Mouse (Mus musculus): ENCODE measurements at regions not wholly inside any gene's neighbourhood (a gene's known extent, or its start where the extent isn't known, plus 50 kb on each side); places are given as distances from the start of the nearest gene placed in this dataset.
A peak's percentile ranks its signal among the peaks of the same experiment; 100 is the strongest.

- Histone ChIP-seq H3K27ac (ENCODE audit: low read depth, low read length) (no peak overlapping the region), H3K9ac (ENCODE audit: low read length) (no peak overlapping the region), H3K4me3 (ENCODE audit: low read depth, low read length) (no peak overlapping the region), H3K36me3 (ENCODE audit: control insufficient read depth, insufficient read depth, low read length) (no peaks in the 10 kb centered on the region), H3K4me2 (no peak overlapping the region), H3K27me3 (ENCODE audit: control insufficient read depth, insufficient read depth, low read length) (no peaks in the 10 kb centered on the region), H3K9me3 (ENCODE audit: control insufficient read depth, low read length) (no peaks in the 10 kb centered on the region), H3K4me1 (ENCODE audit: control insufficient read depth, insufficient read depth, low read length) (no peaks in the 10 kb centered on the region)
- DNase-seq (ENCODE audit: low spot score, missing footprints) (no peak), ATAC-seq (ENCODE audit: low FRiP score) (no peak)
- 85% methylated on average over 8 of the region's 8 CpGs for WGBS
These were observed 53.2 kb downstream of the Gm815 start for GRCm38 (mm10) chr19:26938911-26939310.

DNA sequence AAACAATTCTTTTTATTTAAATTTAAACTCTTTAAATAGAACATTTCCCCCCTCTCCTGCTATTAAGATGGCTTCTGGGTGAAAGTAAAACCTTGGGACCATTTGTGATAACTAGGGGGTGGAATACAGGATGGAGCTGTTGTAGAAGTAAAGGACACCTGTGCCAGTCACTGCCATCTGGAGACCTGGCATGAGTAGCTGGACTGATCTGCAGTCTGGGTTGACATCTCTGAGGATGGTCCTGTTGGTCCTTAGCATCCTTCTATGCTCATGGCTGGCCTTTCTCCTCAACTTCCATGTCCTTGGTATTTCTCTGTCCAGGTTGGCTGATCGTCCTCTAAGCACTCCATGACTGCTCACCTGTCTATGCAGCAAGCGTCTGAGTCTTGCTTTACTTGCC lies 58.3 kb downstream of the Gm815 start:
- Histone ChIP-seq H3K4me1 (ENCODE audit: control insufficient read depth, insufficient read depth, low read length) (no peaks in the 10 kb centered on the region), H3K4me2 (no peak overlapping the region), H3K9me3 (ENCODE audit: control insufficient read depth, low read length) (no peaks in the 10 kb centered on the region), H3K27ac (ENCODE audit: low read depth, low read length) (no peak overlapping the region), H3K9ac (ENCODE audit: low read length) (no peak overlapping the region), H3K27me3 (ENCODE audit: control insufficient read depth, insufficient read depth, low read length) (no peaks in the 10 kb centered on the region), H3K4me3 (ENCODE audit: low read depth, low read length) (no peak overlapping the region), H3K36me3 (ENCODE audit: control insufficient read depth, insufficient read depth, low read length) (no peaks in the 10 kb centered on the region)
- peak; percentile 56 for DNase-seq (ENCODE audit: low spot score, missing footprints)
- ATAC-seq (ENCODE audit: low FRiP score): no peak
- 87% methylated on average over 2 of the region's 2 CpGs for WGBS

GRCm38 (mm10) chr19:26946562-26946961 lies 60.9 kb downstream of the Gm815 start:
- no peak for DNase-seq (ENCODE audit: low spot score, missing footprints)
- Histone ChIP-seq H3K36me3 (ENCODE audit: control insufficient read depth, insufficient read depth, low read length) (no peaks in the 10 kb centered on the region), H3K4me2 (no peak overlapping the region), H3K27ac (ENCODE audit: low read depth, low read length) (no peak overlapping the region), H3K27me3 (ENCODE audit: control insufficient read depth, insufficient read depth, low read length) (no peaks in the 10 kb centered on the region), H3K4me1 (ENCODE audit: control insufficient read depth, insufficient read depth, low read length) (no peaks in the 10 kb centered on the region), H3K9ac (ENCODE audit: low read length) (no peak overlapping the region), H3K4me3 (ENCODE audit: low read depth, low read length) (no peak overlapping the region), H3K9me3 (ENCODE audit: control insufficient read depth, low read length) (no peaks in the 10 kb centered on the region)
- ATAC-seq (ENCODE audit: low FRiP score): no peak
- 90% methylated on average over 3 of the region's 3 CpGs for whole genome bisulfite sequencing

GRCm38 (mm10) chr19:26948479-26948878 lies 62.8 kb downstream of the Gm815 start:
- WGBS: 94% methylated on average over 2 of the region's 2 CpGs

GRCm38 (mm10) chr19:26949153-26949552 lies 63.5 kb downstream of the Gm815 start:
- WGBS: 84% methylated on average over 4 of the region's 4 CpGs
- Histone ChIP-seq H3K9me3 (ENCODE audit: control insufficient read depth, low read length) (no peaks in the 10 kb centered on the region), H3K4me1 (ENCODE audit: control insufficient read depth, insufficient read depth, low read length) (no peaks in the 10 kb centered on the region), H3K4me2 (no peak overlapping the region), H3K9ac (ENCODE audit: low read length) (no peak overlapping the region), H3K36me3 (ENCODE audit: control insufficient read depth, insufficient read depth, low read length) (no peaks in the 10 kb centered on the region), H3K27ac (ENCODE audit: low read depth, low read length) (no peak overlapping the region), H3K4me3 (ENCODE audit: low read depth, low read length) (no peak overlapping the region), H3K27me3 (ENCODE audit: control insufficient read depth, insufficient read depth, low read length) (no peaks in the 10 kb centered on the region)
- DNase-seq (ENCODE audit: low spot score, missing footprints): no peak
- no peak for ATAC-seq (ENCODE audit: low FRiP score)

More at GRCm38 (mm10) chr19:26948479-26948878, 62.8 kb downstream of the Gm815 start:
- Histone ChIP-seq H3K4me3 (ENCODE audit: low read depth, low read length) (no peak overlapping the region), H3K9me3 (ENCODE audit: control insufficient read depth, low read length) (no peaks in the 10 kb centered on the region), H3K4me1 (ENCODE audit: control insufficient read depth, insufficient read depth, low read length) (no peaks in the 10 kb centered on the region), H3K4me2 (no peak overlapping the region), H3K9ac (ENCODE audit: low read length) (no peak overlapping the region), H3K36me3 (ENCODE audit: control insufficient read depth, insufficient read depth, low read length) (no peaks in the 10 kb centered on the region), H3K27ac (ENCODE audit: low read depth, low read length) (no peak overlapping the region), H3K27me3 (ENCODE audit: control insufficient read depth, insufficient read depth, low read length) (no peaks in the 10 kb centered on the region)
- DNase-seq (ENCODE audit: low spot score, missing footprints) (no peak), ATAC-seq (ENCODE audit: low FRiP score) (no peak)

DNA sequence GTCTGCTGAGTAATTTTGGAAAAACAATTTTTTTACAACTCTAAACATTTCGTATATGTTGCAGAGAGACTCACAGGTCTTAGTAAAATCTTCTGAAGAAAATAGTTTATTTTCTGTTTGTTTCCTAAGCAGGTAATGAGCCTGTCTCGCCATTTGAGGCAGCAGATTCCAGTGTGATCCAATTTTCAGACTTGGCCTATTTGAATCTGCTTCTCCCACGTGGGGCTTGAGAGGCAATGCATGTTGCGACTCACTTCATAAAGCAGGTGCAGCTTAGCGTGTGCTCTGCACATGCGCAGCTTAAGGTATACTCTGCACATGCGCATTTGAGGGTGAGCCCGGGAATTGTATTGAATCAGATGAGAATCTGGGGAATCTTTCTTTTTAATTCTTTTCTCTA lies 67.7 kb downstream of the Gm815 start:
- Histone ChIP-seq H3K4me2 (no peak overlapping the region), H3K9ac (ENCODE audit: low read length) (no peak overlapping the region), H3K4me3 (ENCODE audit: low read depth, low read length) (no peak overlapping the region), H3K4me1 (ENCODE audit: control insufficient read depth, insufficient read depth, low read length) (no peaks in the 10 kb centered on the region), H3K27me3 (ENCODE audit: control insufficient read depth, insufficient read depth, low read length) (no peaks in the 10 kb centered on the region), H3K9me3 (ENCODE audit: control insufficient read depth, low read length) (no peaks in the 10 kb centered on the region), H3K27ac (ENCODE audit: low read depth, low read length) (no peak overlapping the region), H3K36me3 (ENCODE audit: control insufficient read depth, insufficient read depth, low read length) (no peaks in the 10 kb centered on the region)
- DNase-seq (ENCODE audit: low spot score, missing footprints): peak; percentile 83
- 87% methylated on average over 8 of the region's 8 CpGs for WGBS
- no peak for ATAC-seq (ENCODE audit: low FRiP score)

DNA sequence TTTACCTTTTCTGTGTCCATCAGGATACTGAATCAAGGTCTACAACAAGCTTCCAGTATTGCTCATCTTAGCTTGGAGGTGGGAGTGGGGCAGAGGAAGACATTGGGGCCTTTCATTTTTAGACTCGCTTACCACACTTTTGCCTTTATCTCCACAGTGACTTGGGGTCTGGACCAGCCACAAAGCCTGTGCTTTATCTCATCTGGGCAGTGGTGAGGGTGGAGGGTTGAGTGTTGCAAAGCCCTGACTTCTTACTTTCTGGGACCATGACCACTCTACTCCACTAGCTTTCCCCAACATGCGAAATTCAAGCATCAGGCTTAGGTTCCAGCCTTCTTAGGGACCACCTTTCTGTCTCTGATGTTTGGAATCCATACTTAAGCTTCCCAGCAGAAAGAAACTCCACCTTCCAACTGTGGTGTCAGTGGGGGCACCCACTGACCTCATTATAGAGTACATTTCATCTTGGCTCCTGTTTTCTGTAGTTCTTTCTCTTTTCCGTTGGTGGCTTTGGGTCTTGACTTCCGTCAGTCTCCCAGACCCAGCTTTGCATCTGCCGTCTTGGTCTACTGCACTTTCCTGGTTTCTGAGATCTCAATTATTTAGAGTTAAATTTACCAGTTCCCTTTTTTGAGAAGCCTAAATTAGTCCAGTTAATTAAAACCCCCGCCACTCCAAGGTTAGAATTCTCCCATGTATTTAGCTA lies 80.5 kb downstream of the Gm815 start:
- Histone ChIP-seq H3K4me1 (ENCODE audit: control insufficient read depth, insufficient read depth, low read length) (no peaks in the 10 kb centered on the region), H3K9me3 (ENCODE audit: control insufficient read depth, low read length) (no peaks in the 10 kb centered on the region), H3K9ac (ENCODE audit: low read length) (no peak overlapping the region), H3K27me3 (ENCODE audit: control insufficient read depth, insufficient read depth, low read length) (no peaks in the 10 kb centered on the region), H3K27ac (ENCODE audit: low read depth, low read length) (no peak overlapping the region), H3K4me2 (no peak overlapping the region), H3K36me3 (ENCODE audit: control insufficient read depth, insufficient read depth, low read length) (no peaks in the 10 kb centered on the region), H3K4me3 (ENCODE audit: low read depth, low read length) (no peak overlapping the region)
- ATAC-seq (ENCODE audit: low FRiP score): no peak
- peak; percentile 47 for DNase-seq (ENCODE audit: low spot score, missing footprints)
- WGBS: 90% methylated on average over 6 of the region's 6 CpGs

DNA sequence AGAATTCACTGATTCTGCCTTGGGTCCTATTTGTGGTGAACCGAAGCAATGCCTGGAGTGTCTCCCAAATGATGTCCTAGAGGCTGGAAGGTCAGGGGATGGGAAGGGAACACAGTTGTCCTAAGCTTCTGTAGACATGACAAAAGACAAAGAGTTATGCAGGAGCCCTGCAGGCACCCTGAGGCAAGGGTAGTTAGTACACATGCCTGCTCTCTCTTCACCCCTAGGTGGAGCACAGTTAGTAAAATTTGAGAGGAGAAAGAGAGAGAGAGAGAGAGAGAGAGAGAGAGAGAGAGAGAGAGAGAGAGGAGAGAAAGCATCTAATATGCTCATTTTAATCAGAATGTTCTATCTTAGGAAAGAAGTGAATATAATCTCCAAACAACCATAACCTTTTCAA lies 87.4 kb downstream of the Gm815 start:
- Histone ChIP-seq H3K36me3 (ENCODE audit: control insufficient read depth, insufficient read depth, low read length) (no peaks in the 10 kb centered on the region), H3K4me1 (ENCODE audit: control insufficient read depth, insufficient read depth, low read length) (peaks cover 15% of the 10 kb centered on the region), H3K9ac (ENCODE audit: low read length) (no peak overlapping the region), H3K4me3 (ENCODE audit: low read depth, low read length) (no peak overlapping the region), H3K27me3 (ENCODE audit: control insufficient read depth, insufficient read depth, low read length) (no peaks in the 10 kb centered on the region), H3K27ac (ENCODE audit: low read depth, low read length) (no peak overlapping the region), H3K4me2 (no peak overlapping the region), H3K9me3 (ENCODE audit: control insufficient read depth, low read length) (no peaks in the 10 kb centered on the region)
- DNase-seq (ENCODE audit: low spot score, missing footprints) (peak; percentile 79), ATAC-seq (ENCODE audit: low FRiP score) (no peak)
- WGBS: 66% methylated on average over 1 of the region's 1 CpGs

GRCm38 (mm10) chr19:26973773-26974548 lies 88.3 kb downstream of the Gm815 start:
- Histone ChIP-seq H3K4me2 (no peak overlapping the region), H3K27me3 (ENCODE audit: control insufficient read depth, insufficient read depth, low read length) (no peaks in the 10 kb centered on the region), H3K9ac (ENCODE audit: low read length) (no peak overlapping the region), H3K27ac (ENCODE audit: low read depth, low read length) (no peak overlapping the region), H3K4me3 (ENCODE audit: low read depth, low read length) (no peak overlapping the region), H3K36me3 (ENCODE audit: control insufficient read depth, insufficient read depth, low read length) (no peaks in the 10 kb centered on the region), H3K9me3 (ENCODE audit: control insufficient read depth, low read length) (no peaks in the 10 kb centered on the region), H3K4me1 (ENCODE audit: control insufficient read depth, insufficient read depth, low read length) (peaks cover 20% of the 10 kb centered on the region)
- 85% methylated on average over 6 of the region's 6 CpGs for WGBS
- peak; percentile 76 for DNase-seq (ENCODE audit: low spot score, missing footprints)
- no peak for ATAC-seq (ENCODE audit: low FRiP score)

Data from midbrain, embryonic 11.5 days (tissue).